Mouse (Mus musculus) megakaryocyte progenitor cell, adult 5-6 weeks (primary cell): ENCODE data around the gene Tmem119. TPM values are rescaled to one million over a fixed set of nuclear protein-coding genes. Genes with fewer than 3 reads are reported as not detected.

Experiments used
- ATAC-seq: replicated peaks from 2 replicates; pipeline ENCODE4 v1.8.0; 2016; ENCODE audit warnings: mild to moderate bottlenecking, moderate TSS enrichment, inconsistent platforms; ENCODE audit not compliant: poor library complexity
- total RNA-seq, 2 experiments: library from RNA; stranded (forward) in 1 of 2; stranded (reverse) in 1 of 2; fragments of 157-497, 149-512 nt in 1 of 2; fragments of 200-1000 nt in 1 of 2; gene quantifications; 2 replicates each; pipeline versions ENCODE4 v1.2.3 to v1.2.4; 2015 to 2017

Gene Tmem119
- total RNA-seq, 2 experiments from 2014 or later, result 6.5 to 8.2 TPM

DNA sequence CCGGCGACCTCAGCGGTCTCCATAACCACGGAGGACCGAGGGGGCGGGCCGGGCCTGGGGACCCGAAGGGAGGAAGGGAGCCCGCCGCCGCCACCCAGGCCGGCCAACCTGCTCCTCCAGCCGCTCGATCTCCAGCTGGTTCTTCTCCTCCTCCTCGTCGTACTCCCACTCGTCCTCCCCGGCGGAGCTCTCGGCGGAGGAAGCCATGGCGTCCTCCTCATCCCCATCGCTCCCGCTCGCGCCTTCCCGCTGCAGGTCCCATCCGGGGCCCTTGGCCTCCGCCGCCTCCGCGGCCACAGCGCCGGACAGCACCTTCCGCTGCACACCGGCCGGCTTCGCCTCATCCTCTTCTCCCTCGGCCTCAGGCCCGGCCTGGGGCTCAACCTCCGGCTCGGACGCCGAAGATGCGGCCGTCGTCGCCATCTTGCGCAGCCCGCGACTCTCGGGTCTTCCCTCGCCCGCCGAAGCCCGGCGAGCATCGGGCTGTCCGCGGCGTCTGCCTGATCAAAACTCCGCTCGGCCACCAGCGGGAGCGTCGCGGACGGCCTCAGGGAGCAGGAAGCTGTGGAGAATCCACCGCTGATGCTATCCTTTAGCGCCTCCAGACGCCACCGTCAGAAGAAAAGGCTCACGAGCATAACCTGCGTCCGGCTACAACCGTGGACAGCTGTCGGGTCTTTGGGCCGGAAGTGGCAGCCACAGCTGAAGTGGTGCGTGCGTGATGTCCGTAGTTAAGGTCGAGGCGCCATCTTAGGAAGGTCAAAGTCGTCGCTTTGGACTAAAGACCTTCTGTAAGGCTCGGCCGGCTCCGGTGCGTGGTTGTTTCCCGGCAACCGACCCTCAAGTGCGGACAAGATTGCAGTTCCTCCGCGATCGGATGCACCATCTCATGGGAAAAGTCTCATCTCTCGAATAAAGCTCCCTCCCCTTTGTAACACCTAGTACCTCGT, 28.8 kb downstream of the Tmem119 start:
- ATAC-seq, result peak; percentile 61

DNA sequence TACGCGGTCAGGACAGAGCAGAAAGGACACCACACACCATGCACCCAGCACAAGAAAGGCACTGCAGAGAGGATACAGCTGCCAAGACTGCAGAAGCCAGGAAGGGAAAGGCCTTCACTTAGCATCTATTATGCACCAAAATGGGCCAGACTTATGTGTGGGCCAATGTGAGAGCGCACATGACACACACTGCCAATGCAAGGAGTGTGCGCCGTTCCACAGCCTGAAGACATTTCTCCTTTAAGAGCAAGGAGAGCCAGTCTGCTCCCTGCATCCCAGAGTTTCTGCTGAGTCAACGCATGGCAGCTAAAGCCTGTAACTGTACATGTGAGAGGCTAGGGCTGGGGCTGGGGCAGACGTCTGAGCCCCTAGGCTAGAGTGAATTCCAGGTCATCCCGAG, 31.5 kb downstream of the Tmem119 start:
- no peak for ATAC-seq

DNA sequence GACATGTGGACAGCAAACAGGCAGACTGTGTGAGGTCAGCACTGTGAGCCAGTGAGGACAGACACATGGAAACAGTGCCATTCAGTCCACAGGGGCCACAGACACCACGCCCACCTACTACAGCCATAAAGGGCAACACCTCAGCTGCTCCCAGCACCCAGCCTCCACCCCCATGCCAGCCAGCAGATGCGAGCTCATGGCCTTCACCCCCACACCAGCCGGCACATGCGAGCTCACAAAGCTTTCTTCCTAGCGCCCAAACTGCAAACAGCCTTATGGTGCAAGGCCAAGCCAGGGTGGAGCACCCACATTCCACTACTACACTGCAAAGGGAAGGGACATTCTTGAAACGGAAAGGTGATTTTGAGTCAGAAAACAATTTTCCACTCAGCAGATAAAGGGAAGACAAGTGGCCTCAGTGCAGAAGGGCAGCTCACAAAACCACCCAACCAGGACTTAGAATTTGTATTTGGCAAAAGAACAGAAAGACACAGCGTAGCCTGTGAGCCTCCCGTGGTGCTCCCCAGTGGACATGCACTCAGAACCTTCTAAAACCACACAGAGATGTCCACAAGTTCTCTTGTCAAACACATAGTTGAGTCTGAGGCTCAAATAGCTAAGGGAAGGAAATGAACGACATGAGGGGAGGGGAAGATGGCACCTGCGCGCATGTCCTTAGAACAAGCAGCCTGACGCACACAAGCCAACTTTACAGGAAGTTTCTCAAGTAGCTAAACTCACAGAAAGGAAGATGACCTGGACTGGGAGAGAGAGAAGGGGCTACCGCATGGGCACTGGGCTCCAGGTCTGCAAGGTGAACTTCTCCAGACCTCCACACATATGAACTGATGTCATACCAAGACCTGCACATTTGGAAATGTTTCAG, 34.4 kb downstream of the Tmem119 start:
- no peak; the same call in 1 of the 2 replicates for ATAC-seq

DNA sequence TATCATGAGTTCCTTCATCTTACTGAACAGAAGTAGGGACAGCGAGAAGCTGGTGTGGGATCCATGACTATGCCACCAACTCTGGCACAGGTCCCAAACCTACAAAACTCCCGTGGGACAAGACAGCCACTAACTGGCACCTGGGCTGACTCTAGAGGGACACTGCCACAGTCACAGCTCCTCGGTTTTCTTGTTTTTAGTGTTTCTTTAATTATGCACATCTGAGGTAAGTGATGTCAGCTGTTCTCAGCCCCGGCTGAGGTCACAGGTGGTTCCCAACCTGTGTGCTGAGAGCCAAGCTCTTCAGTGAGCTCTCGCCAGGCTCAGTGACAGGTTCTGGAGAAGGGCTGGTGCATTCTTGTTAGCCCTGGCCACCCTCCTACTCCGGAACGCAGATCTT, 35.9 kb downstream of the Tmem119 start:
- no peak for ATAC-seq

DNA sequence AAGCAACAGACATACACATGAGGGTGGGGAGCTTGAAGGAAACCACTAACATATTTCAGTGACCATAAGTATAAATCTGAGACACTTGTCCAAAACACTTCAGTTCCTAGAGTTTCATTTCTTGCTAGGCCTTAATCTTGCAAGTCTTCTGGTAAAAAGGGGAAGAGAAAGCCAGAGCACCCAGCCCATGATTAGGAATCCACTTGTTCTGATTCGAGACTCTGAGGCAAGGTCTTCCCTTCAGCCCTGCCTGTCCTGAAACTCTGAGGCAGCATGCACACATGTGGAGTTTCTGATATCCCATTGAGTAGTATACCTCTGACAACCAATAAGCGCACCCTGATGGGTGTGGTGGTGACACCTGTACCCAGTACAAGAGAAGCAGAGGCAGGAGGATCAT, 38.7 kb downstream of the Tmem119 start:
- ATAC-seq, result 0 out of 2 replicates have a peak, but pooled peaks have one; percentile 17

DNA sequence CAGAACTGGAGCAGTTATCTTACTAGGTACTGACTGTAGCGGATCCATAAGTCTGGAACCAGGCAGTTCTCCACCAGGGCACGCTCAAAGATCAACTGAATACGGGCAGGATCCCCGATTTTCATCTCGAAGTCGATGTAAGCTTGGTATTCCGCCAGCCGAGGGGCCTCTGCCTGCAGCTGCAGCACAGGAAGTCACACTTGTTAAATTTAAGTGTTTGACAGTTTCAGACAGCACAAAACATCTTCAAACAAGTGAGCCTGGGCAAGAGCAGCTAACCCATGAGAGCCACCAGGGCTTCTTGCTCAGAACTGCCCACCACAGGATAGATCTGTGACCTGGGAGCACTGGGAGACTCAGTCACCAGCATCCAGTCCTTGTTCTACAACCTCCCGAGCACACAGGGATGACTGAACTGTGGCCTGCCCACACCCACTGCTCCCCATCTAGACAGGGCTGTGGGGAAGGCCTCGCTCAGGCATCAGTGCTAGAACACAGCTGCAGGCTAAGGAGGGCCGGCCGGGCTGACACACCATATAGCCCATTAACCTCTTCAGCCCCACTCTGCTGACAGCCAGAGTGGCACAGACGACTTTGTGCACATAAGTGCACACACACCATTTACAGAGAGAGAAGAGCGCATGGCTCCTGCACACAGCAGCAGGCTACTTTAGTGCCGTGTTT, 44.8 kb downstream of the Tmem119 start:
- ATAC-seq, result no peak

DNA sequence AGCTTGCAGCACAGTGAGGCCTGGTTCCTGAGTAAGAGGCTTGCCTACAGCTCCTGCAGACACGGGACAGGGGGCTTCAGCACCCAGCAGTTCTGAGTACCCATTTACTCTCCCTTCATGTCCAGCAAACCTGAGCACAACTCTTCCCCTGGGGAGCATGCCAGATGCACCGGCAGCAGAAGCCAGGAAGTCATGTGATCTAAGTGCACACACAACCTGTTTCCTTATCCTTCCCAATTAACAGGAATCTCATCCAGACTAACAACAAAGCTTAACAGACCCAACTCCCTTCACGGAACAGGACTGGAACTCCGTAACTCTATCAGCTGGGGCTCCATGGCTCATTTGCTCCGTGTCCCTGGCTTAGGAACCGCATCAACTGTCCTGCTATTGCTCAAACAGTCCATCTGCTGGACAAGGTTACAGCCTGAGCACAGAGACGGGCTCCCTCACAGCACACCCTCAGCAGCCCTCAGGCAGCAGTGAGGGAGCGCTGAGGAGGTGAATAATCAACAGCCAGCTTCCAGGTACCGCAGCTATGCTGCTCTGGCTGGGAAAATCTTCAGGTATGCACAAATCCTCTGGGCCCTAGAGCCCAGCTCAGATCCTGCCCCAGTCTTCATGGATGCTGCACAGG, 48.7 kb downstream of the Tmem119 start:
- no peak for ATAC-seq

DNA sequence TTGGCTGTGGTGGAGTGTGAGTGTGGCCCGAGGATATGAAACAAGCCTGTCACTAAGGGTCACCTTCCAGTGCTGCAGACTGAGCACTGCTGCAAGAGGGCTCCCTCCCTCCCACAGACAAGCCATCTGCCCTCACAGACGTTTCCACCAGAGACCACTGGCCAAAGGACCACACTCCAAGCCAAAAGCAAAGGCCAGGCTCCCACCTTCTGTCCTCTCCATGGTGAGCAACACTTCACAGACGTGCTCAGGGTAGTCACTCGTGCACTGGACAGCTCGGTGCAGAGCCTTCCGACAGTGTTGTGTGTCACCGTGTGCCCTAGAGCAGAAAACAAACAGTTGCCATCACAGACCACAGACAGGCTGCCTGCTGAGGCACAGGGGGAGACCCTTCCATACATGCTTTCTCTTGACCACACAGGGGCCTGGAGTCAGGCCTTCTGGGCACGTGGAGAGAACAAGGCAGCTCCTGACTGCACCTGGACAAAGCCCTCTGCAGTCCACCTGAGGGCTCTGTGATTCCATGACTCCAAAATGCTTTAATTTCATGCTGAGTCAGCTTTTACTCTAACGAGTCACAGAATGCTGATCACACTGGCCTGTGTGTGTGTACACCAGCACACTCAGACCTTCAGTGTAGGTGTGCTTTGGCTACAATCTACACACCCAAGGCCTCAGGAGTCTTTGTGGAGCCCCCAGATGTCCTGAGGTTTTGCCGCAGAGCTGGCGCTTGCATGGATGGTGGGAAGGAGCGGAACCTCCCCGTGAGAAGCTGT, 51.6 kb downstream of the Tmem119 start:
- no peak for ATAC-seq

DNA sequence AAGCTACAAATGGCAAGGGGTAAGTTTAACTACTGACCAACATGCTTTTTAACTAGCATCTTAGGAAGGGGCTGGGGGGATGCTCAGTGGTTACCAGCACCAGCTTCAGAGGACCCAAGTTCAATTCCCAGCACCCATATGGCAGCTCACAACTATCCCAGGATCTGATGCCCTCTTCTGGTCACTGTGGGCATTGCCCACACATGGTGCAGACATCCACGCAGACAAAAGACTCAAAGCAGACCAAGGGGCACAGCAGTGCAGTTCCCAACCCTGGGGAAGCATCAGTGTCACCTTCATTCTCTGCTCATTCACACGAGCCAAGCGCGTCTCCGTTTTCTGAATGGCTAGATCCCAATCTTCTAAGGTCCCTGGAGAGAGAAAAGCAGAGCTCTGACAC, 52.7 kb downstream of the Tmem119 start:
- ATAC-seq, result peak; percentile 46; the same call in 1 of the 2 replicates

Other genes with a start within 250 kb of the Tmem119 start
- gene Cmklr1, start 150.1 kb downstream of the Tmem119 start, total RNA-seq (2015), result 0.85 and 0.94 TPM in 2 replicates
- not detected in 2 replicates for gene Cmklr1, start 150.1 kb downstream of the Tmem119 start, total RNA-seq (2017)
- gene 1700069L16Rik, start 75.7 kb downstream of the Tmem119 start, total RNA-seq (2015), result not detected in 2 replicates
- not detected in 2 replicates for gene 1700069L16Rik, start 75.7 kb downstream of the Tmem119 start, total RNA-seq (2017)
- 2.5 and 3.1 TPM in 2 replicates for gene Ficd, start 64.7 kb downstream of the Tmem119 start, total RNA-seq (2015)
- gene Ficd, start 64.7 kb downstream of the Tmem119 start, total RNA-seq (2017), result 1.5 and 2.6 TPM in 2 replicates
- 16.2 and 17.2 TPM in 2 replicates for gene Sart3, start 28.0 kb downstream of the Tmem119 start, total RNA-seq (2015)
- 26.0 and 37.7 TPM in 2 replicates for gene Sart3, start 28.0 kb downstream of the Tmem119 start, total RNA-seq (2017)
- 108 TPM in 2 replicates for gene Iscu, start 27.8 kb downstream of the Tmem119 start, total RNA-seq (2015)
- 87.2 and 98.4 TPM in 2 replicates for gene Iscu, start 27.8 kb downstream of the Tmem119 start, total RNA-seq (2017)
- gene Selplg, start 32.1 kb upstream of the Tmem119 start, total RNA-seq (2015), result 244 and 245 TPM in 2 replicates
- 82.0 and 99.0 TPM in 2 replicates for gene Selplg, start 32.1 kb upstream of the Tmem119 start, total RNA-seq (2017)
- 59.7 and 63.9 TPM in 2 replicates for gene Coro1c, start 108.2 kb upstream of the Tmem119 start, total RNA-seq (2015)
- gene Coro1c, start 108.2 kb upstream of the Tmem119 start, total RNA-seq (2017), result 81.8 and 83.9 TPM in 2 replicates
- 4.5 and 5.0 TPM in 2 replicates for gene Ssh1, start 193.4 kb upstream of the Tmem119 start, total RNA-seq (2015)
- 3.3 and 4.2 TPM in 2 replicates for gene Ssh1, start 193.4 kb upstream of the Tmem119 start, total RNA-seq (2017)
- gene Dao, start 203.2 kb upstream of the Tmem119 start, total RNA-seq (2015), result not detected in 2 replicates
- not detected in 2 replicates for gene Dao, start 203.2 kb upstream of the Tmem119 start, total RNA-seq (2017)